Mouse (Mus musculus): ENCODE results near the gene Ccdc85c.

DNA sequence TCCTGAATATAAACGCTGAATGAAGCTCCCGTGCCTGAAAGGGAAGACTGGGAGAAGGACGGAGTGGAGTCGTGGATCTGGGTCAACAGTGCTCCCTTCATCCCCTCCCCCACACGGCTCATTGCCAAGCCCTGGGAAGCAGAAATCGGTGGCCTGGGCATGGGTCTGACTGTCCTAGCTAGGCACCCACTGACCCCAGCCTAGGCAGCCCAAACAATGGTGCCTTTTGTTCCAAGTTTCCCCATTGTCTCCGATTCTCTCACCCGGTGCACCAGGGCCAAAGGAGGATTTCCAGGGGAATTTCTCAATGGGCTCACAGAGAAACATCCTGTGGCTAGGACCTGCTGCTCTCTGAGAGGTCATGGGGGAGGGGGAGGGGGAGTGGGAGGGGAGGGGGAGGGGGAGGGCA is 19.7 kb downstream of the Ccdc85c start:
- TF ChIP-seq EP300 (optimal IDR thresholded peaks at IDR 0.05) (no peak), CTCF (IDR thresholded peaks at IDR 0.05; ENCODE audit: low read depth) (no peak)

Measured in stomach, postnatal 0 days (tissue).